ENCODE assay signal across 8 mouse cellular contexts in genomic region chr16:20695622-20696323, GRCm38 (mm10). TPM values are rescaled to one million over a fixed set of nuclear protein-coding genes. Genes with fewer than 3 reads are reported as not detected.
DNase-seq lines count a peak whose midpoint lies in the region; ATAC-seq and TF ChIP-seq lines count a peak whose summit lies in the region.

No protein-coding gene starts in this region.

- WGBS in forebrain, embryonic 15.5 days, result 1% methylated on average over 46 of the region's 46 CpGs
- WGBS in heart, postnatal 0 days, result 4% methylated on average over 44 of the region's 46 CpGs
- WGBS in liver, adult 2 months, result 12% methylated on average over 46 of the region's 46 CpGs
- WGBS in neural tube, embryonic 12.5 days, result 2% methylated on average over 46 of the region's 46 CpGs

- H3K4me2 ChIP-seq in forebrain, embryonic 15.5 days (replicated peaks), result peak overlapping the region; percentile 84
- H3K4me2 ChIP-seq in heart, postnatal 0 days (ENCODE audit: low read depth, low read length), result peak overlapping the region; percentile 55
- peak overlapping the region; percentile 71 for H3K4me2 ChIP-seq in neural tube, embryonic 12.5 days (replicated peaks)

- TF ChIP-seq EP300 in heart, postnatal 0 days (IDR thresholded peaks at IDR 0.05; ENCODE audit: low read depth), result peak; percentile 16; the same call in 1 of the 2 replicates

- TF ChIP-seq POLR2A in liver, adult 2 months (IDR thresholded peaks at IDR 0.05; ENCODE audit: extremely low read depth, insufficient read depth, low read length), result no peak

- peaks cover 0 to 22% of the 10 kb centered on the region in 2 experiments; a peak in 3 of 4 replicates for H3K4me1 ChIP-seq in ES-E14 (ENCODE audit: control insufficient read depth in 2 of 2, insufficient read depth in 2 of 2, low read length in 2 of 2, poor library complexity in 1 of 2)
- peaks cover 38% of the 10 kb centered on the region for H3K4me1 ChIP-seq in forebrain, embryonic 15.5 days
- peaks cover 18% of the 10 kb centered on the region for H3K4me1 ChIP-seq in heart, postnatal 0 days (ENCODE audit: control insufficient read depth, insufficient read depth)
- H3K4me1 ChIP-seq in liver, adult 2 months (ENCODE audit: control insufficient read depth, insufficient read depth, low read length), result peaks cover 4% of the 10 kb centered on the region; the same call in 1 of the 2 replicates
- peaks cover 43% of the 10 kb centered on the region for H3K4me1 ChIP-seq in neural tube, embryonic 12.5 days

- H3K9ac ChIP-seq in ES-E14 (ENCODE audit: insufficient read depth, low read depth, low read length, poor library complexity, severe bottlenecking), result peak overlapping the region; percentile 18; the same call in 1 of the 2 replicates
- peak overlapping the region; percentile 59 for H3K9ac ChIP-seq in forebrain, embryonic 15.5 days (replicated peaks)
- no peak overlapping the region; the same call in 1 of the 2 replicates for H3K9ac ChIP-seq in heart, postnatal 0 days (replicated peaks; ENCODE audit: low read depth, low read length)
- H3K9ac ChIP-seq in liver, adult 2 months (ENCODE audit: low read depth, low read length), result no peak overlapping the region; the same call in 1 of the 2 replicates
- H3K9ac ChIP-seq in neural tube, embryonic 12.5 days, result peak overlapping the region; percentile 53

- no peaks in the 10 kb centered on the region for H3K27me3 ChIP-seq in forebrain, embryonic 15.5 days
- H3K27me3 ChIP-seq in heart, postnatal 0 days (ENCODE audit: control insufficient read depth, insufficient read depth, low read length), result no peaks in the 10 kb centered on the region
- H3K27me3 ChIP-seq in liver, adult 2 months (ENCODE audit: control insufficient read depth, insufficient read depth, low read length), result no peaks in the 10 kb centered on the region
- no peaks in the 10 kb centered on the region for H3K27me3 ChIP-seq in neural tube, embryonic 12.5 days (replicated peaks)

- no peak for DNase-seq in ES-E14 (ENCODE audit: low read depth, low spot score)
- peak; percentile 73 for DNase-seq in heart, postnatal 0 days (ENCODE audit: low spot score)
- peak; percentile 93 for DNase-seq in kidney, postnatal 14 days
- DNase-seq in liver, adult 2 months (ENCODE audit: extremely low read depth, low read depth, low spot score), result no peak
- peak; percentile 67 for DNase-seq in urinary bladder, postnatal 25 days (ENCODE audit: low spot score)

- no peak for TF ChIP-seq CTCF in heart, postnatal 0 days (IDR thresholded peaks at IDR 0.05; ENCODE audit: low read depth)
- TF ChIP-seq CTCF in liver, adult 2 months (IDR thresholded peaks at IDR 0.05; ENCODE audit: low read depth, low read length), result no peak

- peak; percentile 53 for ATAC-seq in cerebellum, adult (ENCODE audit: insufficient number of reproducible peaks, low FRiP score, low TSS enrichment)
- peak; percentile 84 for ATAC-seq in forebrain, embryonic 15.5 days (replicated peaks)
- peak; percentile 60 for ATAC-seq in heart, postnatal 0 days (ENCODE audit: insufficient read depth, low read depth)
- peak; percentile 77 for ATAC-seq in neural tube, embryonic 12.5 days (ENCODE audit: low FRiP score, low read depth)

- H3K27ac ChIP-seq in ES-E14 (ENCODE audit: insufficient read depth, low read depth, low read length, poor library complexity, severe bottlenecking), result no peak overlapping the region
- H3K27ac ChIP-seq in forebrain, embryonic 15.5 days (replicated peaks), result peak overlapping the region; percentile 97
- H3K27ac ChIP-seq in heart, postnatal 0 days (ENCODE audit: low read depth), result peak overlapping the region; percentile 63
- no peak overlapping the region for H3K27ac ChIP-seq in liver, adult 2 months (replicated peaks; ENCODE audit: insufficient read depth, low read depth, low read length)
- no peak overlapping the region; the same call in 1 of the 2 replicates for H3K27ac ChIP-seq in neural tube, embryonic 12.5 days

- H3K9me3 ChIP-seq in ES-E14 (ENCODE audit: control insufficient read depth, insufficient read depth, low read depth, low read length), result no peaks in the 10 kb centered on the region
- H3K9me3 ChIP-seq in forebrain, embryonic 15.5 days, result no peaks in the 10 kb centered on the region
- no peaks in the 10 kb centered on the region for H3K9me3 ChIP-seq in heart, postnatal 0 days (replicated peaks; ENCODE audit: control insufficient read depth, low read length)
- no peaks in the 10 kb centered on the region for H3K9me3 ChIP-seq in neural tube, embryonic 12.5 days

- H3K36me3 ChIP-seq in ES-E14 (ENCODE audit: control insufficient read depth, insufficient read depth, low read length, poor library complexity, severe bottlenecking), result peaks cover 8% of the 10 kb centered on the region
- H3K36me3 ChIP-seq in forebrain, embryonic 15.5 days, result peaks cover 23% of the 10 kb centered on the region
- H3K36me3 ChIP-seq in heart, postnatal 0 days (replicated peaks; ENCODE audit: control insufficient read depth, insufficient read depth, low read length), result peaks cover 30% of the 10 kb centered on the region
- peaks cover 5% of the 10 kb centered on the region for H3K36me3 ChIP-seq in liver, adult 2 months (ENCODE audit: control insufficient read depth, insufficient read depth, low read length)
- H3K36me3 ChIP-seq in neural tube, embryonic 12.5 days, result peaks cover 28% of the 10 kb centered on the region

- H3K4me3 ChIP-seq in ES-E14 (ENCODE audit: insufficient read depth in 1 of 2, low read depth in 1 of 2, low read length in 2 of 2, poor library complexity in 1 of 2, severe bottlenecking in 1 of 2), result peak overlapping the region; percentile 1 to 42
- peak overlapping the region; percentile 48 for H3K4me3 ChIP-seq in forebrain, embryonic 15.5 days
- peak overlapping the region; percentile 35 for H3K4me3 ChIP-seq in heart, postnatal 0 days (ENCODE audit: low read depth, low read length)
- peak overlapping the region; percentile 18; the same call in 1 of the 2 replicates for H3K4me3 ChIP-seq in liver, adult 2 months (ENCODE audit: insufficient read depth, low read depth, low read length)
- H3K4me3 ChIP-seq in neural tube, embryonic 12.5 days, result peak overlapping the region; percentile 36

- in situ Hi-C loops in ES-E14 (cut with MboI; ENCODE audit: low sequenced_read_pairs in 2 of 2, unreplicated experiment in 2 of 2), result no loop called here

- no peaks in the 10 kb centered on the region for H3K79me2 ChIP-seq in liver, adult 2 months (ENCODE audit: control insufficient read depth, insufficient read depth, low read length)

TF ChIP-seq in ES-E14, 5 proteins besides CTCF, POLR2A, EP300 and RAD21:
- TF ChIP-seq ZC3H11A (IDR thresholded peaks at IDR 0.05; ENCODE audit: borderline replicate concordance, low read depth, low read length) (no peak), MAFK (IDR thresholded peaks at IDR 0.05; ENCODE audit: insufficient read depth, low read depth, low read length) (peak; percentile 58; the same call in 1 of the 2 replicates)

RNA-seq across cellular contexts. Expression of gene Fam131a, which starts 2.7 kb away (rescaled TPM):
- 1.9 and 2.6 TPM in 2 replicates for total RNA-seq in ES-E14 (2012; rRNA removed)
- polyA plus RNA-seq in forebrain, embryonic 15.5 days (2015; fragmentation: Nextera tagmentation; extraction: Ambion mirVana), result 51.8 and 54.4 TPM in 2 replicates
- total RNA-seq in heart, postnatal 0 days (2014; rRNA removed; ENCODE audit: low replicate concordance), result 24.8 and 25.5 TPM in 2 replicates
- polyA plus RNA-seq in heart, postnatal 0 days (2015; fragmentation: Nextera tagmentation; extraction: Ambion mirVana), result 8.7 and 8.8 TPM in 2 replicates
- total RNA-seq in liver, adult 2 months (2014; rRNA removed), result 0.37 and 0.60 TPM in 2 replicates
- 0.56 and 0.99 TPM in 2 replicates for polyA plus RNA-seq in liver, adult 2 months (2012; rRNA removed)
- polyA plus RNA-seq in neural tube, embryonic 12.5 days (2016; fragmentation: Nextera tagmentation; extraction: Ambion mirVana), result 20.8 and 24.3 TPM in 2 replicates

RNA-seq across cellular contexts. Expression of gene Polr2h, which starts 21.7 kb away (rescaled TPM):
- total RNA-seq in ES-E14 (2012; rRNA removed), result 125 and 134 TPM in 2 replicates
- 86.4 and 96.1 TPM in 2 replicates for polyA plus RNA-seq in forebrain, embryonic 15.5 days (2015; fragmentation: Nextera tagmentation; extraction: Ambion mirVana)
- total RNA-seq in heart, postnatal 0 days (2014; rRNA removed; ENCODE audit: low replicate concordance), result 8.6 and 27.9 TPM in 2 replicates
- 33.7 and 35.7 TPM in 2 replicates for polyA plus RNA-seq in heart, postnatal 0 days (2015; fragmentation: Nextera tagmentation; extraction: Ambion mirVana)
- 18.1 and 19.2 TPM in 2 replicates for total RNA-seq in liver, adult 2 months (2014; rRNA removed)
- polyA plus RNA-seq in liver, adult 2 months (2012; rRNA removed), result 9.1 and 9.5 TPM in 2 replicates
- polyA plus RNA-seq in neural tube, embryonic 12.5 days (2016; fragmentation: Nextera tagmentation; extraction: Ambion mirVana), result 85.4 and 85.5 TPM in 2 replicates

RNA-seq across cellular contexts. Expression of gene Clcn2, which starts 21.8 kb away (rescaled TPM):
- total RNA-seq in ES-E14 (2012; rRNA removed), result 38.2 and 104 TPM in 2 replicates
- 19.2 and 19.8 TPM in 2 replicates for polyA plus RNA-seq in forebrain, embryonic 15.5 days (2015; fragmentation: Nextera tagmentation; extraction: Ambion mirVana)
- 4.6 and 16.9 TPM in 2 replicates for total RNA-seq in heart, postnatal 0 days (2014; rRNA removed; ENCODE audit: low replicate concordance)
- 1.4 and 1.9 TPM in 2 replicates for polyA plus RNA-seq in heart, postnatal 0 days (2015; fragmentation: Nextera tagmentation; extraction: Ambion mirVana)
- 29.6 and 30.6 TPM in 2 replicates for total RNA-seq in liver, adult 2 months (2014; rRNA removed)
- polyA plus RNA-seq in liver, adult 2 months (2012; rRNA removed), result 58.6 and 64.0 TPM in 2 replicates
- 40.8 and 43.3 TPM in 2 replicates for polyA plus RNA-seq in neural tube, embryonic 12.5 days (2016; fragmentation: Nextera tagmentation; extraction: Ambion mirVana)

RNA-seq across cellular contexts. Expression of gene Eif4g1, which starts 27.7 kb away (rescaled TPM):
- 460 and 546 TPM in 2 replicates for total RNA-seq in ES-E14 (2012; rRNA removed)
- polyA plus RNA-seq in forebrain, embryonic 15.5 days (2015; fragmentation: Nextera tagmentation; extraction: Ambion mirVana), result 137 and 140 TPM in 2 replicates
- total RNA-seq in heart, postnatal 0 days (2014; rRNA removed; ENCODE audit: low replicate concordance), result 296 and 335 TPM in 2 replicates
- 69.5 and 74.6 TPM in 2 replicates for polyA plus RNA-seq in heart, postnatal 0 days (2015; fragmentation: Nextera tagmentation; extraction: Ambion mirVana)
- total RNA-seq in liver, adult 2 months (2014; rRNA removed), result 173 and 198 TPM in 2 replicates
- 400 and 438 TPM in 2 replicates for polyA plus RNA-seq in liver, adult 2 months (2012; rRNA removed)
- polyA plus RNA-seq in neural tube, embryonic 12.5 days (2016; fragmentation: Nextera tagmentation; extraction: Ambion mirVana), result 183 and 190 TPM in 2 replicates

RNA-seq across cellular contexts. Expression of gene Chrd, which starts 37.2 kb away (rescaled TPM):
- 3.7 and 9.6 TPM in 2 replicates for total RNA-seq in ES-E14 (2012; rRNA removed)
- 3.5 and 3.7 TPM in 2 replicates for polyA plus RNA-seq in forebrain, embryonic 15.5 days (2015; fragmentation: Nextera tagmentation; extraction: Ambion mirVana)
- 9.7 and 13.9 TPM in 2 replicates for total RNA-seq in heart, postnatal 0 days (2014; rRNA removed; ENCODE audit: low replicate concordance)
- polyA plus RNA-seq in heart, postnatal 0 days (2015; fragmentation: Nextera tagmentation; extraction: Ambion mirVana), result 0.43 and 0.49 TPM in 2 replicates
- total RNA-seq in liver, adult 2 months (2014; rRNA removed), result 3.0 and 3.4 TPM in 2 replicates
- polyA plus RNA-seq in liver, adult 2 months (2012; rRNA removed), result 9.9 and 14.1 TPM in 2 replicates
- polyA plus RNA-seq in neural tube, embryonic 12.5 days (2016; fragmentation: Nextera tagmentation; extraction: Ambion mirVana), result 7.0 and 8.0 TPM in 2 replicates

Comparison
In these comparisons a context has a peak if more than half of its experiments do, and no peak if none do; other contexts are left out.
1. DNase-seq: peak in heart, postnatal 0 days (single experiment), kidney, postnatal 14 days (single experiment) and urinary bladder, postnatal 25 days (single experiment); none in ES-E14 (single experiment) and liver, adult 2 months (single experiment).
2. H3K27ac ChIP-seq: peak in forebrain, embryonic 15.5 days (single experiment) and heart, postnatal 0 days (single experiment); none in ES-E14 (single experiment), liver, adult 2 months (single experiment) and neural tube, embryonic 12.5 days (single experiment).
3. H3K9ac ChIP-seq: peak in ES-E14 (single experiment), forebrain, embryonic 15.5 days (single experiment) and neural tube, embryonic 12.5 days (single experiment); none in heart, postnatal 0 days (single experiment) and liver, adult 2 months (single experiment).
4. Peak in every context shown above with its lines, with median percentiles within 50 percentile points of each other: H3K4me3 ChIP-seq, ATAC-seq and H3K4me2 ChIP-seq.